Mouse (Mus musculus) testis, adult 2 months (tissue): Measurements from ENCODE around the gene Rhou. TPM values are rescaled to one million over a fixed set of nuclear protein-coding genes. Genes with fewer than 3 reads are reported as not detected.
"Not testable (repeated sequence)": the region's sequence is repeated elsewhere in the genome, so short reads cannot be mapped to it uniquely, and the experiment has no call there.

ENCODE experiments used
- H3K27ac ChIP-seq: fragments of 200-500 bp; 2 replicates; pipeline ENCODE4 v1.5.1; 2012; ENCODE audit warnings: low read depth, low read length; ENCODE audit not compliant: control insufficient read depth, insufficient read depth
- H3K27me3 ChIP-seq: fragments of 200-500 bp; 2 replicates; pipeline ENCODE4 v1.6.1; 2012; ENCODE audit warnings: mild to moderate bottlenecking, low read length, moderate library complexity; ENCODE audit not compliant: control insufficient read depth, insufficient read depth
- H3K36me3 ChIP-seq: fragments of 200-500 bp; 2 replicates; pipeline ENCODE4 v1.6.1; 2012; ENCODE audit warnings: mild to moderate bottlenecking, low read length; ENCODE audit not compliant: control insufficient read depth, insufficient read depth
- H3K4me1 ChIP-seq: fragments of 200-500 bp; 2 replicates; pipeline ENCODE4 v1.6.1; 2012; ENCODE audit warnings: low read length; ENCODE audit not compliant: control insufficient read depth, insufficient read depth
- H3K4me3 ChIP-seq: fragments of 200-500 bp; 2 replicates; pipeline ENCODE4 v1.5.1; 2012; ENCODE audit warnings: low read depth, mild to moderate bottlenecking, low read length, moderate library complexity, mixed read lengths; ENCODE audit not compliant: control insufficient read depth
- CTCF ChIP-seq: fragments of 200-500 bp; IDR thresholded peaks from 2 replicates; pipeline ENCODE4 v1.5.1; 2012; ENCODE audit warnings: low read depth, mild to moderate bottlenecking, inconsistent platforms, low read length, moderate library complexity; ENCODE audit not compliant: control insufficient read depth, insufficient read depth, insufficient replicate concordance
- POLR2A ChIP-seq: fragments of 200-500 bp; IDR thresholded peaks from 2 replicates; pipeline ENCODE4 v1.6.1; 2012; ENCODE audit warnings: low read depth, mild to moderate bottlenecking, inconsistent platforms, low read length, moderate library complexity; ENCODE audit not compliant: control insufficient read depth
- polyA plus RNA-seq: library from polyadenylated mRNA; depleted of rRNA; stranded (reverse); fragments of >200 nt; gene quantifications from 2 replicates; pipeline ENCODE4 v1.2.3, GENCODE M21; 2012; rRNA removed

Rhou gene
- polyA plus RNA-seq: 5.8 and 7.6 TPM in 2 replicates

GRCm38 (mm10) chr8:123653308-123653993, at the start of gene Rhou:
Gene Rhou, plus strand, starts transcription at chr8:123653929.
- Histone ChIP-seq H3K4me1 (peaks cover 6% of the 10 kb centered on the region), H3K27ac (peak within 1 kb of the TSS; percentile 72)
- TF ChIP-seq POLR2A: peak; percentile 61
- TF ChIP-seq CTCF: peak; percentile 24; the same call in 1 of the 2 replicates

DNA sequence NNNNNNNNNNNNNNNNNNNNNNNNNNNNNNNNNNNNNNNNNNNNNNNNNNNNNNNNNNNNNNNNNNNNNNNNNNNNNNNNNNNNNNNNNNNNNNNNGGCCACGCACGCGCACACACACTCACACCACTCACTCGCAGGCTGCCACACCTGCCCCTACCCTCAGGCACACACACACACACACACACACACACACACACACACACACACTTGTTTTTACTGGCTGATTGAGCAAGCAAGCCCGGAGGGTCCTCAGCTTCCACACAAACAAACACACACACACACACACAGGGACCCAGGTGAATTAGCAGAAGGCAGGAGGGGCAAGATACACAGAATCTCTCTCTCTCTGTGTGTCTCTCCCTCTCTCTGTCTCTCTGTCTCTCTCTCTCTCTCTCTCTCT, 41.1 kb upstream of the Rhou start:
- not testable (repeated sequence) for H3K36me3 ChIP-seq, H3K27me3 ChIP-seq, H3K4me3 ChIP-seq, H3K4me1 ChIP-seq, H3K27ac ChIP-seq

More at GRCm38 (mm10) chr8:123653308-123653993, at the start of gene Rhou:
- Histone ChIP-seq H3K27me3 (peaks cover 8% of the 10 kb centered on the region), H3K4me3 (peak within 1 kb of the TSS; percentile 90), H3K36me3 (no peaks in the 10 kb centered on the region)

- not testable (repeated sequence) for H3K4me3 ChIP-seq, H3K27ac ChIP-seq, H3K4me1 ChIP-seq, H3K27me3 ChIP-seq, H3K36me3 ChIP-seq
These were observed 30.2 kb upstream of the Rhou start for GRCm38 (mm10) chr8:123623523-123623922.

- TF ChIP-seq POLR2A: no peak
- TF ChIP-seq CTCF: no peak
- Histone ChIP-seq H3K4me3 (no peak overlapping the region), H3K4me1 (no peaks in the 10 kb centered on the region), H3K27ac (no peak overlapping the region), H3K27me3 (no peaks in the 10 kb centered on the region), H3K36me3 (no peaks in the 10 kb centered on the region)
These were observed 29.5 kb upstream of the Rhou start for GRCm38 (mm10) chr8:123624274-123624673.

DNA sequence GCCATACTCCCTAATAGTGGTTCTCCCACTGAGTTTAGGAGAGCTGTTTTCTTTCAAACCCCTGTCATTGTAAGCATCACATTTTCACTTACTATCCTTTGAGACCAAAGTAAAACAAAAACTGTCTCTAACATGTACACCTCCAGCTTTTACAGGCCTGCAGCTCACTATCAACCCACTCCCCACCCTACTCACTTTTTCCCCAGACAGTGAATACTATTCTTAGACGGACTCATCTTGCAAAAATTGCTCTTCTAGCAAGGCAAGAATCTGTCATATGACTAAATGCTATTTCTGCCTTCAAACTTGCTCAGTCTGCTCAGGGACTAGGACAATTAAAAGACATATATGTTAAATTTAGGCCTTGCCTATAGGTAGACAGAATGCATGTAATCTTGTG, 29.0 kb upstream of the Rhou start:
- TF ChIP-seq CTCF (no peak), POLR2A (no peak)
- H3K4me3 ChIP-seq: no peak overlapping the region
- no peaks in the 10 kb centered on the region for H3K36me3 ChIP-seq
- H3K27ac ChIP-seq: no peak overlapping the region
- no peaks in the 10 kb centered on the region for H3K27me3 ChIP-seq
- H3K4me1 ChIP-seq: no peaks in the 10 kb centered on the region

- H3K27me3 ChIP-seq: no peaks in the 10 kb centered on the region
- no peaks in the 10 kb centered on the region for H3K36me3 ChIP-seq
- no peak overlapping the region for H3K27ac ChIP-seq
- TF ChIP-seq POLR2A (no peak), CTCF (no peak)
- H3K4me3 ChIP-seq: no peak overlapping the region
- H3K4me1 ChIP-seq: no peaks in the 10 kb centered on the region
These were observed 28.0 kb upstream of the Rhou start for GRCm38 (mm10) chr8:123625717-123626116.

- TF ChIP-seq CTCF (no peak), POLR2A (no peak)
- H3K27me3 ChIP-seq: no peaks in the 10 kb centered on the region
- no peaks in the 10 kb centered on the region for H3K36me3 ChIP-seq
- no peak overlapping the region for H3K4me3 ChIP-seq
- H3K27ac ChIP-seq: no peak overlapping the region
- no peaks in the 10 kb centered on the region for H3K4me1 ChIP-seq
These were observed 26.1 kb upstream of the Rhou start for GRCm38 (mm10) chr8:123627410-123628147.
